Comparison of ENCODE assay signal across 25 mouse cellular contexts in the genomic region with DNA sequence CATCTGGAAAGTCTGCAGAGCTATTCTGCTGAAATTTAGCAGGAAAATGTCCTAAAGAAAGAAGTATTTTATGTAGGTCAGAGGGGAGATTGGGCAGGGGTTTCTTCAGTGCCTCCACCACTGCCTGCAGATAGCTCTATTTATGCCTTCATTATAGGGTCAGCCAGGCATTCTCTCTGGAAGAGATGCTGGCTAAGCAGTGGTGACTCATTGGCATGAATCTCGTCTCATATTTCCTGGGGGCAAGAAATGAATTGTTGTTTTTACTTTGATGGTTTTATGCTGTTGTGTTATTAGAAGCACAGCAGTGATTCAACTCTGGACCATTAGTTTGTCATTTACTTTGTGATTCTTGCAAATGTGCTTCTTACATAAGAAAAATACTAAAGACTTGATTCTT. TPM values are rescaled to one million over a fixed set of nuclear protein-coding genes. Genes with fewer than 3 reads are reported as not detected.
DNase-seq lines count a peak whose midpoint lies in the region; ATAC-seq and TF ChIP-seq lines count a peak whose summit lies in the region.
"Had no signal": no experiment of that assay in that cellular context is flagged by ENCODE, and none has a peak within 500 bp of the region (broad histone marks: within the 10 kb centered on the region; RNA-seq: fewer than 3 reads in every experiment).

No protein-coding gene starts in this region.

- H3K4me2 ChIP-seq in kidney, postnatal 0 days (ENCODE audit: low read length) = no peak overlapping the region
- H3K4me2 ChIP-seq: embryonic facial prominence, embryonic 13.5 days; embryonic facial prominence, embryonic 15.5 days; forebrain, embryonic 12.5 days had no signal

- POLR2A ChIA-PET in Patski (lab: Charles Lee) = no interaction called here

- no peak for ATAC-seq in kidney, postnatal 0 days (replicated peaks; ENCODE audit: low FRiP score, low read depth)
- peak; percentile 85 for ATAC-seq in Patski
- ATAC-seq: forebrain, embryonic 14.5 days; forebrain, embryonic 16.5 days had no signal

- 27% methylated on average over 1 of the region's 1 CpGs for WGBS in kidney, postnatal 0 days

- H3K9ac ChIP-seq in kidney, postnatal 0 days (ENCODE audit: low read depth, low read length) = no peak overlapping the region
- H3K9ac ChIP-seq: embryonic facial prominence, embryonic 13.5 days; embryonic facial prominence, embryonic 15.5 days; forebrain, embryonic 12.5 days had no signal

- no peaks in the 10 kb centered on the region for H3K36me3 ChIP-seq in kidney, postnatal 0 days (ENCODE audit: insufficient read depth, low read length)
- H3K36me3 ChIP-seq: embryonic facial prominence, embryonic 13.5 days; embryonic facial prominence, embryonic 15.5 days had no signal

- no peak overlapping the region for H3K4me3 ChIP-seq in kidney, postnatal 0 days (replicated peaks; ENCODE audit: low read depth, low read length)
- H3K4me3 ChIP-seq: embryonic facial prominence, embryonic 13.5 days; embryonic facial prominence, embryonic 15.5 days; erythroblast, embryonic 14.5 days; forebrain, embryonic 10.5 days; forebrain, embryonic 12.5 days had no signal

- no peak overlapping the region for H3K27ac ChIP-seq in kidney, postnatal 0 days
- H3K27ac ChIP-seq: embryonic facial prominence, embryonic 13.5 days; embryonic facial prominence, embryonic 15.5 days; forebrain, embryonic 10.5 days; forebrain, embryonic 12.5 days had no signal

- no peaks in the 10 kb centered on the region for H3K27me3 ChIP-seq in kidney, postnatal 0 days (ENCODE audit: insufficient read depth, low read length)
- H3K27me3 ChIP-seq in Patski = peaks cover 10% of the 10 kb centered on the region
- H3K27me3 ChIP-seq: embryonic facial prominence, embryonic 13.5 days; embryonic facial prominence, embryonic 15.5 days; forebrain, embryonic 12.5 days had no signal

- CTCF ChIA-PET in Patski (lab: Charles Lee) = interaction anchor here (1.0 kb wide), 1 partner anchor 13 kb away, joined by 3 read pairs; no protein-coding TSS in a partner anchor

- no peaks in the 10 kb centered on the region for H3K9me3 ChIP-seq in kidney, postnatal 0 days (replicated peaks; ENCODE audit: low read length)
- H3K9me3 ChIP-seq: embryonic facial prominence, embryonic 13.5 days; embryonic facial prominence, embryonic 15.5 days; forebrain, embryonic 10.5 days; forebrain, embryonic 12.5 days had no signal

- in situ Hi-C loops in Patski (cut with MboI; ENCODE audit: low pct_unique_long_range_greater_than_20kb) = no loop called here

- TF ChIP-seq CTCF in kidney, postnatal 0 days (IDR thresholded peaks at IDR 0.05; ENCODE audit: low read depth) = no peak
- TF ChIP-seq CTCF in Patski (IDR thresholded peaks at IDR 0.05) = no peak

- peak; percentile 7 for DNase-seq in kidney, postnatal 0 days (ENCODE audit: low spot score)
- DNase-seq in kidney, postnatal 10 days = no peak
- peak; percentile 42 for DNase-seq in Patski (ENCODE audit: low read depth, low spot score)
- no peak for DNase-seq in spleen, adult 12 weeks (ENCODE audit: low spot score)
- DNase-seq in embryo, embryonic 10.5 days (ENCODE audit: low spot score) = no peak
- DNase-seq: adrenal gland, adult 2 months; adrenal gland, postnatal 10 days; adrenal gland, postnatal 25 days; cerebellum, adult 11-12 months; cerebellum, adult 2 months; cerebellum, adult 9-10 months; cerebellum, postnatal 10 days; cerebellum, postnatal 25 days; embryo, embryonic 11 days had no signal

- H3K4me1 ChIP-seq in kidney, postnatal 0 days (replicated peaks; ENCODE audit: insufficient read depth, low read length) = no peaks in the 10 kb centered on the region
- H3K4me1 ChIP-seq: embryonic facial prominence, embryonic 13.5 days; embryonic facial prominence, embryonic 15.5 days; forebrain, embryonic 10.5 days; forebrain, embryonic 12.5 days had no signal

RNA-seq across cellular contexts. Expression of a gene that starts 38.4 kb away (rescaled TPM):
- not detected in 2 replicates for polyA plus RNA-seq in kidney, postnatal 0 days (2015; fragmentation: Nextera tagmentation; extraction: Ambion mirVana)
- not detected for polyA plus RNA-seq in Patski (2021)
- polyA plus RNA-seq: adrenal gland, adult 2 months; C2C12; cerebellum, adult 2 months; cortical plate, adult 2 months; embryonic facial prominence, embryonic 11.5 days; embryonic facial prominence, embryonic 13.5 days; embryonic facial prominence, embryonic 15.5 days; erythroblast, embryonic 14.5 days; forebrain, embryonic 10.5 days; forebrain, embryonic 12.5 days; forebrain, embryonic 14.5 days; forebrain, embryonic 16.5 days; frontal cortex, adult 2 months had no signal

Comparison
In these comparisons a context has a peak if more than half of its experiments do, and no peak if none do; other contexts are left out.
1. DNase-seq: peak in kidney, postnatal 0 days (single experiment) and Patski (single experiment); none in kidney, postnatal 10 days (single experiment), spleen, adult 12 weeks (single experiment) and embryo, embryonic 10.5 days (single experiment).